Mouse (Mus musculus) fibroblast of lung, adult 2 months (primary cell): ENCODE results near the gene Epha7.

ENCODE experiments used
- DNase-seq: peaks from one replicate; pipeline ENCODE4 v3.0.0-alpha.2; 2011; ENCODE audit warnings: low read depth

Epha7 gene

DNA sequence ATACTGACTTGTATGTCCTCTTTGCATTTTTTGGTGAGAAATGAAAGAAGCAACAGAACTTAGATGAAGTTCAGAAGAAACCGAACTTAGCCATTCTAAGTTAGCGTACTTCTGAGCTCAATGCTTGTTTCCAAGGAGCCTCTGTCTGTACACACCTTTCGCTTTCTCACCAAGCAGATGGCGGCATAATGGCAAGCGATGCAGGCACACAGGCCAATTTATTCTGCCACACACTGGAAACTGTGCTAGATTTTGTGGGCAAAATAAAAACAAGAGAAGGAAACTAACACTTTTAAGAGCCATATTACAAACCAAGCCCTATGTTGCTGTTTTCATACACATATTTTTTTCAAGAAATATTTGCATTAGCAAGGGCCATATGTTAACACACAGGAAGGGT lies 88.6 kb downstream of the Epha7 start:
- no peak for DNase-seq

DNA sequence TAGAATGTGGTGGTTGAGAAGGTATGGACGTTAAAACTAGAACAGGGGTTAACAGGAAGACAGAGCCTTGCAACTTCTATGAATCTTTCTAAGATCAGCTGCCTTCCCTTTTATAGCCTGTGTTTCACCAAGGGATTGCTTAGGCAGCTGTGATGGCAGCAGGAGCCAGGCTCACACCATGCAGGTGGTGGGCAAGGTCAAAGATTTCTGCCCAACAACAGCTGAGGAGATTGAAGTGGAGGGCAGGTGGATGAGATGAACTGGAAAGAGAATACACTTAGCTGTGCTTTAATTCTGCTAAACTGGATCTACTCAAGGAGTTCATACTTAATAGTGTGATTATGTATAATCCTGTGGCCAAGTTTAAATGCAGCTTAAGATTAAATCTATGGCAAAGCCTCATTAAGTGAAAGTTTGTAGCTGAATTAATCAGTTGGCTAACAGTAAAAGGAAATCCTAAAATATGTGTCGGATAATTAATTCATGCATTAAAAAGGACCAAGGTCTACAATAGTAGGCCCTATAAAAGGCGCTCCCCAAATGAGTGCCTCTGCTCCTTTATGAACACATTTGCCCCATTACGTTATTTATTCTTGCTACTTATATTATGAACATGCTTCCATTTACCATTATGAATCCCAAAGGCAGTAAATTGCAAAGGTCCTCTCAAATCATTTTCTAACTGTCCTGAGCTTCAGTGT lies 89.2 kb downstream of the Epha7 start:
- no peak for DNase-seq

DNA sequence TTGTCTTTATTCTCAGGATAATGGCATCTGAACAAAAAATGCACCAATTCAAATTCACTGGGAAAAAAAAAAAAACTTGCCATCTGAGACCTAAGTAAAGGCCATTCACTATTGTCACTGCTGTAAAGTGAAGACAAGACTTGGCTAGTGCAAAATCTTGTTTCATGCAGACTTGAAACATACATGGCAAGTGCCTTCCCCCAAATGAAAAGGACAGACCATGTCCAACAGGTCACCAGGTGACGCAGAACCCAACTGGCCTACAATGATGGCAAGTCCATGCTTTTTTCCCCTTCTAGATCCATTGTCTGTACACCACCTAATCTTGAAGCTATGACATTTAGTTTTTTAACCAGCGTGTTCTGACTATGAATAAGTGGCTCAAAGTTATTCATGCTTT lies 94.1 kb downstream of the Epha7 start:
- no peak for DNase-seq

DNA sequence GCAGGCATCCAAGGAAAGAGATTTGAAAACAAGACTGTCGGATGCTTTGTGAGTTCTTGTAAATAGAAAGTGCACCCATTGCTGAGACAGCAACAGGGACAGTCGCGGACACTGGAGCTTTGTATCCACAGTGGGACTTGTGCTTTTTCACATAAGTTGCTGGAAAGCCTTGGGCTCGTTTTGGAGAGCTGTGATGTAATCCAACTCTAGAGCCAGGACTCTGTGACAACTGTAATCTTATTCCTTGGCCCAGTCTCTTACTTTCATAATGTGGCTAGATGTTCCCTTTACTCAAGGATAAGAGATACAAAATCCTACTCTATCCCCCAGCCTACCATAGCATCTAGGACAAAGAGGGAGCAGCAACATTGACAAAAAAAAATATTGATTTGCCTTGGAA lies 97.2 kb downstream of the Epha7 start:
- DNase-seq = no peak

DNA sequence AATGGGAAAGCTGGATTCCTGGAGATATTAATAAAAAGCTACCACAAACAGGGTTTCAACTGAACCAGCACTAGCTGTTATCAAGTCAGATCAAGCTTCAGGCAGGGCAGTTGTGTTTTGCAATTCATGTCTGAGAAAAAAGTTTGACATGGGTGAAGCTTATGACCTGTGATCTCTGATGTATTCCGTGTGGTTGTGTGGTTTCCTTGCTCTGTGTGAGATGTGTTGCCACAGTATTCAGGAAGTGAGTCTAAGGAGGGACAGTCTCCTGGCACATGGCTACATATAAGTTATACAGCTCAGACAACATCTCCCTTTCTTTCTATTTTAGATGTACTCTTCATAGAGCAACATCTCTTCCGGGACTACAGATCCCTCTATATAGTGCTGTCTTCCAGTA lies 99.1 kb downstream of the Epha7 start:
- DNase-seq = no peak

DNA sequence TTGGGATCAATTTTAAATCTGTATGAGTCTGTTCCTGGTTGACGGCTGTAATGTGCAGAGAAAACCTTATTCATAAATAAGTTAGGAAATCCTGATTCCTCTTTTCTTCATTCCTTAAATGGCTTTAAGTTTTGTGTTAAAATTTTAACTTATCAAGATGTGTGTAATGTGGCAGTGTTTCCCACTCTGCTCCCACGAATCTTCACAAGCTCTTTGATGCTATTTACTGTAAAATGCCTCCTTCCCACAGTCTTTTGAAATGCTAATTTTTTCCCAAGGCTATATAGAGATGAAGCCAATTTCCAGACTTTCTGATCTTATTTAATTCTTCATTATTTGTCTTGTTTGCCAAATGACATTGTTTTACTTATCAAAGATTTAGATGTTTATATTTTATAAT lies 100.7 kb downstream of the Epha7 start:
- DNase-seq = no peak

DNA sequence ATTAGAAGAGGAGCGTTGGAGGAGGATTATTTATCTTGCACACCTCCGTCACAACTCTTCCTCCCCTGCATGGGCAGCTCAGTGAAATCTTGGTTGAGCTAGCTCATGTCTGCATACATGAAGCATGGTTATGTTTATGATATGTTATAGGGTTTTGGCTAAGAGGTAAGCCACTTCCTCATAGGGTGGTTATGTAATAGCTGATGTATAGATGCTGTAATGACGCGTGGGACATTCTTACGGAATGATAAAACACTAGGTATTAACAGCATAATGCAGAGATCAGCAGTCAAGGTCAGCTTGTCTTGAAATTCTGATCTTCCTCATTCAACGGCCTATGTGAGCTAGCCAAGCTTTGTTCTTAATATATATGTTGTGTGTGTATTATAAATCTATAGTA lies 107.7 kb downstream of the Epha7 start:
- DNase-seq = no peak

DNA sequence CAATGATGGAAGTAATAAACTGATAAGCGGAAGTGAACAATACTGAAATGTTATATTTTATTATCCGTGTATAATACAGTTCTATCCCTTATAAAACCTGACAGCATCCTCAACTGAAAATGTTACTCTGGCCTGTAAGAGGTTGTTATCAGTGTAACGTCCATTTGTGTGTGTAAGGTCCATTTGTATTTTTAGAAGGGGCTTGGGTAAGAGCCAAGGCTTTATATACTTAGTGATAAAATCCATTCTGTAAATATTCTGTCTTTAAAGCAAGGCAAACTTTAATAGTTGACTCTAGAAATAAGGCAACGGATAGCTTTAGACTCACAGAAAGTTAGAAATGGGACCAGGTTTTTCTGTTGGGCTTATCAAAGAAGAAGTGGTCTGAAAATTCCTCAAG lies 113.1 kb downstream of the Epha7 start:
- DNase-seq = no peak

DNA sequence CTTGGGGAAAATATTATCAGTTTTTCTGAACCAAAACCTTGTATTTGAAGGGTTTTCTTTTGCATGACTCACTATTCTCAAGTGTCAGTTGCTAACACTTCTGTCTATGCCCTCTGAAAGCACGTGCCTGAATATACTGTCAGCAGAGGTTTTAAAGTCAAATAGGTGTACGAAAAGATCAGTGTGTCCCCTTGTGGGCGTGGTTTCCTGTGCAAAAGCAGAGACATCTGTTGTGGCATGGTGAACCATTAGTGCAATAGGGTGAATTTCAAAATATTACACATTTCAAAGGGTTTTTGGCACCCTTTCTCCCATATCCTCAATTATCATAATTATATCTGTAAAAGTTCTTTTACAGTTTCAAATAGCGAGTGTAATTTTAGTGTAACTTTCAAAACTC lies 120.5 kb downstream of the Epha7 start:
- DNase-seq = no peak

DNA sequence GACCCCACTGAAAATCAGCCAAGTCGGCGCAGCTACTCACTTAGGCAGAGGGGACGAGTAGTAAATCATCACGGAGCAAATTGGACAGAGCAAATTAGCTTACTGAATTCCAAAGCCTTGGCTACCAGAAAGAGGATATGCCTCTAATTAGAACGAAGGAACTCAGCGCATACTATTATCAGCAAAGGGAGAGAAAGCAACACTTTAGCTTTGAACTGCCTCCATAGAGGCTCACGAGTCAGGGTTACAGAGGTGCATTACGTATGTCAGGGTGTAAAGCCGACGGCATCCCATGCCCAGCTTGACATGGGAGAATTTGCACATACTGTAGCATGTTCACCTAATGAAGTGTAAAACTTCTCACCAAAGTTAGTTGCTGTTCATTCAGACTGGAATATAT lies 121.9 kb downstream of the Epha7 start:
- no peak for DNase-seq

DNA sequence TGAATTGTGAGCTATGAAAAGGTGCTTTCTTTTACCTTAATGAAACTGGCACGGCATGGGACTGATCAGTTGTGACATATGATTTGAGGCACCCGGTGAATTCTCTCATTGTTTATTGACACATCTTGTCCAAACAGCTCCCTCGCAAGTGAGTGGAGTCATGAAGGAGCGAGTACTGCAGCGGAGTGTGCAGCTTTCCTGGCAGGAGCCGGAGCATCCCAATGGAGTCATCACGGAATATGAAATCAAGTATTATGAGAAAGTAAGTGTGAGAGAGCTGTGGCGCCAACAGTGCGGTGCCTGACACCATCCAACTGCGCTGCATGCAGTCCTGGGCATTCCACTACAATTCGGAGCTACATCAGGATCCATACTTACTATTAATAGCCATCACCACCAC lies 122.6 kb downstream of the Epha7 start:
- DNase-seq = no peak

DNA sequence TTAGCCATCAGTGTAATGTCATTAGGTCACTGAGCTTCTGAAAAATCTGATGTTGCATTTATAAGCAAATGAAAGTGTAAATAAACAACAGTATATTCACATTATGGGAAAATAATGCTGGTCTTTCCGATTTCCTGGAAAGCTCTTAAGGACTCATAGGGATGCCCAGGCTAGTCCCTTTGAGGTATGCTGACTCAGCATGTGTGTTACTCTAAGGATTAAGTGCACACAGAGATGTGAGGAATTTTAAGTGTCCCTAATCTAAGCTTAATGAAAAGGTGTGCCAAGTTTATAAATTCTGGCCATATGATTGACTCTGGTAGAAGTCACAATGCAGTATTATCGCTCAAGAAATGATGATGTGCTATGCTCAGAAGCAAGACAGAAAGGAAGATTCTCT lies 127.8 kb downstream of the Epha7 start:
- no peak for DNase-seq

DNA sequence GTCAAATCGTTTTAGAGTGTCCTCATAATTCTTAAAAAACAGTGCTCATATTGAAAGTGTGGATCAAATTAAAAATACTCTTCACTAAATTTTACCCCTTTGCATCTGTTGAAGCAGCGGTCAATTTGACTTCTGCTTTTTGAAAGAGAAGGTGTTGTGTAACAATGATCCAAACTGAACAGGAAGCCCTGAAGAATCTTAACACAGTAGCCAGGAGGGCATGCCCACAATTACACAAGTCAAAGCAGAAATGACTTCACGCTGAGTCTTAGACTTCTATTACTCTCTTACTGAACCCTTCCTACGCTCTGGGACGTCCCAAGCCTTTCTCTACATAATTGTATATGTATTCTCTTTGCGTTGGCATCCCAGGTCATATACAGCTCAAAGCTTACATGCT lies 131.3 kb downstream of the Epha7 start:
- no peak for DNase-seq

DNA sequence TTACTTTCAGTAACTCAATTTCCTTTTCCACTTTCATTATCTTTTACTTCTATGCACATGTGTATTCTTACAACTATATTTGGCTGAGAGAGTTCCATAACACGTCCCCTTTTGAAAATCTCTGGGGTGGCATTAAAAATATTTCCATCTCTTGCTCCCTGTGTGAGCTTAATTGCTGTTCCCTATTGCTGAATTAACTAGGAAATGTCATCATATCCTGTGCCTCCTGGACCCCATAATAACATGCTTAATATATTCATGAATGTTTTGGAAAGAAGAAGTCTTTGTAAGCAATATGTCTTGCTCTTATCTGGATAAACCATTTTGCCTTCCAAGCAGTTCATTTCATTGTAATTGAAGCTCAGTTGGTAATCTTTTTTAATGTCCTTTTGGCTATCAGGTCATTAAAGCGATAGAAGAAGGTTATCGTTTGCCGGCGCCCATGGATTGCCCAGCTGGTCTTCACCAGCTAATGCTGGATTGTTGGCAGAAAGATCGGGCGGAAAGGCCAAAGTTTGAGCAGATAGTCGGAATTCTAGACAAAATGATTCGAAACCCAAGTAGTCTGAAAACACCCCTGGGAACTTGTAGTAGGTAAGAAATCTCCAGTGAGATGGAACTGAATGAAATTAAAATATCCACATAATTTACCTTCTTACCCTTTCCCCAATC lies 148.1 kb downstream of the Epha7 start:
- DNase-seq = no peak

DNA sequence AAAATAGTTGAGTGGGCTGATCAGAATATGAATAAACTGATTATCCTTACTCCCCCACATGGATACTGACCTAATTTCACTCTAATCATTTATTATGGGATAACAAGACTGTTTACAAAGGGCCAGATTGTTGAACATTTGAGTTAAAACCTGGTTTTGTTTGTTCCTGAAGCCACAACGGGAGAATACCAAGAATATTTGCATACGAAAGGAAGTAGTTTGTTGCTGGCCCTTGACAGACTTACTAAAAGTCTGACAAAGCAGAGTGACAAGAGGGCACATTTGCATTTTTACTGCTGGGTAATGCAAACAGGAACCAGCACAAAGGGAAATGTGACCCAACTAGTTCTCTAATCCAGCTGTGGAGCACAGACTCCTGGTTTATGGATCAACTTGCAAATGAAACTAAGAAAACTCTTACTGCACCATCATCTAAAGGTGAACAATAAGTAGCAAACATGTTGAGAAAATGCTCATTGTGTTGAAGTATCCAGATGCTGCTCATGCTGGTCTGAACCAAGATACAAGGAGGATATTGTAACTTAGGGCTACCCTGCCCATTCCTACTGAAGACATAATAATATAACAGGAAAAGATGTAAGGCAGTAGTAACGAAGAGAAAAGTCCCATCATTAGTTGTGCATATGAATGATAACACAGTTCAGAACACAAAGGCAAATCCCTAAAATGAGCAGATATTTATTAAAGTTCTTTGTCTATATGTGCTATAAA lies 154.8 kb downstream of the Epha7 start:
- DNase-seq = no peak

DNA sequence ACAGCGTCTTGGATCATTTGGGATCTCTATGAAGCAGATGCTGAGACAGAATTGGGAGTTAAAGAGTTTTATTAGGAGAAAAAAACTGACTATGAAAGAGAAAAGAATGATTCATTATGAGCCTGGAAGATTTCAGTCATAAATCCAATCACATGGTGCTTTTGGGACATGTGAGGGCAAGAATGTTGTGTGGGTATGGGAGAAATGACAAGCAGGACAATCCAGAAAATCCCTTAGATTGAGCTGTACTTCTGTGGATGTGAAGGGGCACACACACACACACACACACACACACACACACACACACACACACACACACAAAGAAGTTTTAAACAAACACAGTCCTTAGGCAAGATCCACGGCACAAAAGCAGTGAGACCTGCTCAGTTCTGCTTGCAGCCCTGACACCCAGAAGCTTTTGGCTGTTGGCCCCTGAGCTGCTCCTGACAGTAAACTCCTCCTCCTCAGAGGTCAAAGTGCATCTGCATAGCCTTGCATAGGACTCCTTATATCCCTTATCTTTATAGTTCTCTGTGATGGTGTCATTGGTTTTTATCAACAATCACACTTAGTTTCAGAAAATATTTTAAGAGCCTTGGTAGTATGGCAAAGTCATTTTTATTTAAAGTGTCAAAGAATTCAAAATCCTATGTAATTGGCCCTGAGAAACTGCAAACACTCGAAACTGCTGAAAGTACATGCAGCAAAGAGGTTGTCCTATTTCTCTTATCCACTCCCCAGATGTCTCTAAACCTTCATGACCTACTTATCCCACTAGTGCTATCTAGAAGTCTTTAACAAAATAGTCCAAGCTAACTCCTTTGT lies 185.7 kb downstream of the Epha7 start:
- no peak for DNase-seq

DNA sequence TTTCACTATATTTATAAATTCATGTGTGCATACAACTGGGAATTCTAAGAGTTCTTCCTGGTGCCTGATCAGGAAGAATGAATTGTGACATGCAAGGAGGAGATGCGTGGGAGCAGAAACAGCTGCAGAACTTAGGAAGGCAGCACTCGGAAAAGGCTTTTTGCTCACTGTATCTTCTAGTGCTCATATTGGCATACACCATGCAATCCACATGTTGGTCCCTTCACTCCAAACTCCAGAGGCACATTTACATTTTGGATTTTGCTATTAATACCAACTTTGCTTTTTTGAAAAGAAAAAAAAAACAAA lies 186.3 kb downstream of the Epha7 start:
- DNase-seq = no peak

DNA sequence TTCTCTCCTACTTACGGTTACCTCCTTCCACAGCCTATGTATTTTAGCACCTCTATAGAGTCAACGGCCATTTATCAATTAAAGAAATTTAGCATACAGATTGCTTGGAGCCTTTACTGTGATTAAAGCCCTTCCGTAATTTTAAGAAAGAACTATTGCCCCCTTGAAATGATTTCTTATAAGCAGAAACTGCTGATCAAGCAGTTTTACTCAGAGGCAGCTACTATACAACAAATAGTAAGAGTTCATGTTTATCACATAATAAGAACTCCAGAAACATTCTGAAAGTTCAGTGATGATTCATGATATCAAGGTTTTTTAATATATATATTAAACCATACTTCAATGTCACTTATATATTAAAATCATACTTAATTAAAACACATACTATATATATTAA lies 197.4 kb downstream of the Epha7 start:
- no peak for DNase-seq
